Mouse (Mus musculus): ENCODE data around the gene Mc3r. TPM values are rescaled to one million over a fixed set of nuclear protein-coding genes. Genes with fewer than 3 reads are reported as not detected.

Mc3r gene
- polyA plus RNA-seq (2014; fragmentation: Nextera tagmentation; extraction: Ambion mirVana) = 0.13 TPM in 1 of 2 replicates, not detected in the other

GRCm38 (mm10) chr2:172248106-172248764 is at the start of gene Mc3r:
Gene Mc3r, plus strand, starts transcription at chr2:172248492.
- 13% methylated on average over 22 of the region's 22 CpGs for WGBS (ENCODE audit: insufficient replicate concordance)
- no peak within 1 kb of the TSS for H3K27ac ChIP-seq (ENCODE audit: low read depth, low read length)
- peaks cover 38% of the 10 kb centered on the region for H3K27me3 ChIP-seq (ENCODE audit: control insufficient read depth, insufficient read depth, low read length)
- peak within 1 kb of the TSS; percentile 22; the same call in 1 of the 2 replicates for H3K4me2 ChIP-seq
- no peaks in the 10 kb centered on the region for H3K36me3 ChIP-seq (ENCODE audit: control insufficient read depth, insufficient read depth, low read length)
- no peaks in the 10 kb centered on the region for H3K4me1 ChIP-seq (ENCODE audit: control insufficient read depth, insufficient read depth, low read length)
- H3K9ac ChIP-seq (ENCODE audit: low read depth, low read length) = no peak within 1 kb of the TSS
- H3K9me3 ChIP-seq (replicated peaks; ENCODE audit: control insufficient read depth, low read length) = no peaks in the 10 kb centered on the region
- no peak for ATAC-seq (replicated peaks; ENCODE audit: insufficient number of reproducible peaks, low FRiP score, low TSS enrichment)
- no peak within 1 kb of the TSS for H3K4me3 ChIP-seq (ENCODE audit: low read depth, low read length)

GRCm38 (mm10) chr2:172201998-172202780 is 46.1 kb upstream of the Mc3r start:
- no peak overlapping the region for H3K9ac ChIP-seq (ENCODE audit: low read depth, low read length)
- H3K4me2 ChIP-seq = no peak overlapping the region
- H3K27ac ChIP-seq (ENCODE audit: low read depth, low read length) = no peak overlapping the region
- H3K27me3 ChIP-seq (ENCODE audit: control insufficient read depth, insufficient read depth, low read length) = no peaks in the 10 kb centered on the region
- H3K4me1 ChIP-seq (ENCODE audit: control insufficient read depth, insufficient read depth, low read length) = no peaks in the 10 kb centered on the region
- no peak for ATAC-seq (replicated peaks; ENCODE audit: insufficient number of reproducible peaks, low FRiP score, low TSS enrichment)
- no peaks in the 10 kb centered on the region for H3K9me3 ChIP-seq (replicated peaks; ENCODE audit: control insufficient read depth, low read length)
- no peak overlapping the region for H3K4me3 ChIP-seq (ENCODE audit: low read depth, low read length)
- no peaks in the 10 kb centered on the region for H3K36me3 ChIP-seq (ENCODE audit: control insufficient read depth, insufficient read depth, low read length)
- WGBS (ENCODE audit: insufficient replicate concordance) = 85% methylated on average over 12 of the region's 13 CpGs

GRCm38 (mm10) chr2:172207003-172207402 is 41.3 kb upstream of the Mc3r start:
- Histone ChIP-seq H3K27me3 (ENCODE audit: control insufficient read depth, insufficient read depth, low read length) (no peaks in the 10 kb centered on the region), H3K36me3 (ENCODE audit: control insufficient read depth, insufficient read depth, low read length) (no peaks in the 10 kb centered on the region), H3K9ac (ENCODE audit: low read depth, low read length) (no peak overlapping the region), H3K4me2 (no peak overlapping the region), H3K27ac (ENCODE audit: low read depth, low read length) (no peak overlapping the region), H3K9me3 (replicated peaks; ENCODE audit: control insufficient read depth, low read length) (no peaks in the 10 kb centered on the region), H3K4me1 (ENCODE audit: control insufficient read depth, insufficient read depth, low read length) (no peaks in the 10 kb centered on the region), H3K4me3 (ENCODE audit: low read depth, low read length) (no peak overlapping the region)
- no peak for ATAC-seq (replicated peaks; ENCODE audit: insufficient number of reproducible peaks, low FRiP score, low TSS enrichment)
- 17% methylated on average over 11 of the region's 11 CpGs for whole genome bisulfite sequencing (ENCODE audit: insufficient replicate concordance)

- no peaks in the 10 kb centered on the region for H3K27me3 ChIP-seq (ENCODE audit: control insufficient read depth, insufficient read depth, low read length)
- no peak overlapping the region for H3K9ac ChIP-seq (ENCODE audit: low read depth, low read length)
- no peaks in the 10 kb centered on the region for H3K9me3 ChIP-seq (replicated peaks; ENCODE audit: control insufficient read depth, low read length)
- no peak for ATAC-seq (replicated peaks; ENCODE audit: insufficient number of reproducible peaks, low FRiP score, low TSS enrichment)
- H3K4me1 ChIP-seq (ENCODE audit: control insufficient read depth, insufficient read depth, low read length) = no peaks in the 10 kb centered on the region
- H3K27ac ChIP-seq (ENCODE audit: low read depth, low read length) = no peak overlapping the region
- H3K4me3 ChIP-seq (ENCODE audit: low read depth, low read length) = no peak overlapping the region
- 57% methylated on average over 8 of the region's 8 CpGs for WGBS (ENCODE audit: insufficient replicate concordance)
- no peak overlapping the region for H3K4me2 ChIP-seq
- no peaks in the 10 kb centered on the region for H3K36me3 ChIP-seq (ENCODE audit: control insufficient read depth, insufficient read depth, low read length)
These were observed 34.8 kb upstream of the Mc3r start for GRCm38 (mm10) chr2:172213480-172213879.

GRCm38 (mm10) chr2:172214336-172214735 is 34.0 kb upstream of the Mc3r start:
- Histone ChIP-seq H3K4me1 (ENCODE audit: control insufficient read depth, insufficient read depth, low read length) (no peaks in the 10 kb centered on the region), H3K27me3 (ENCODE audit: control insufficient read depth, insufficient read depth, low read length) (no peaks in the 10 kb centered on the region), H3K4me2 (no peak overlapping the region), H3K36me3 (ENCODE audit: control insufficient read depth, insufficient read depth, low read length) (no peaks in the 10 kb centered on the region), H3K27ac (ENCODE audit: low read depth, low read length) (no peak overlapping the region), H3K9ac (ENCODE audit: low read depth, low read length) (no peak overlapping the region), H3K4me3 (ENCODE audit: low read depth, low read length) (no peak overlapping the region), H3K9me3 (replicated peaks; ENCODE audit: control insufficient read depth, low read length) (no peaks in the 10 kb centered on the region)
- no peak for ATAC-seq (replicated peaks; ENCODE audit: insufficient number of reproducible peaks, low FRiP score, low TSS enrichment)
- 80% methylated on average over 5 of the region's 5 CpGs for WGBS (ENCODE audit: insufficient replicate concordance)

- ATAC-seq (replicated peaks; ENCODE audit: insufficient number of reproducible peaks, low FRiP score, low TSS enrichment) = no peak
- Histone ChIP-seq H3K27me3 (ENCODE audit: control insufficient read depth, insufficient read depth, low read length) (no peaks in the 10 kb centered on the region), H3K4me1 (ENCODE audit: control insufficient read depth, insufficient read depth, low read length) (no peaks in the 10 kb centered on the region), H3K9ac (ENCODE audit: low read depth, low read length) (no peak overlapping the region), H3K9me3 (replicated peaks; ENCODE audit: control insufficient read depth, low read length) (no peaks in the 10 kb centered on the region), H3K36me3 (ENCODE audit: control insufficient read depth, insufficient read depth, low read length) (no peaks in the 10 kb centered on the region), H3K27ac (ENCODE audit: low read depth, low read length) (no peak overlapping the region), H3K4me2 (no peak overlapping the region), H3K4me3 (ENCODE audit: low read depth, low read length) (no peak overlapping the region)
- 33% methylated on average over 11 of the region's 11 CpGs for WGBS (ENCODE audit: insufficient replicate concordance)
These were observed 32.7 kb upstream of the Mc3r start for GRCm38 (mm10) chr2:172215508-172216162.

GRCm38 (mm10) chr2:172216163-172216915 is 32.0 kb upstream of the Mc3r start:
- no peaks in the 10 kb centered on the region for H3K9me3 ChIP-seq (replicated peaks; ENCODE audit: control insufficient read depth, low read length)
- H3K27ac ChIP-seq (ENCODE audit: low read depth, low read length) = no peak overlapping the region
- H3K36me3 ChIP-seq (ENCODE audit: control insufficient read depth, insufficient read depth, low read length) = no peaks in the 10 kb centered on the region
- 53% methylated on average over 17 of the region's 17 CpGs for WGBS (ENCODE audit: insufficient replicate concordance)
- no peak for ATAC-seq (replicated peaks; ENCODE audit: insufficient number of reproducible peaks, low FRiP score, low TSS enrichment)
- no peak overlapping the region for H3K9ac ChIP-seq (ENCODE audit: low read depth, low read length)
- no peaks in the 10 kb centered on the region for H3K27me3 ChIP-seq (ENCODE audit: control insufficient read depth, insufficient read depth, low read length)
- H3K4me1 ChIP-seq (ENCODE audit: control insufficient read depth, insufficient read depth, low read length) = no peaks in the 10 kb centered on the region
- H3K4me3 ChIP-seq (ENCODE audit: low read depth, low read length) = no peak overlapping the region
- H3K4me2 ChIP-seq = no peak overlapping the region

GRCm38 (mm10) chr2:172217886-172218285 is 30.4 kb upstream of the Mc3r start:
- H3K27me3 ChIP-seq (ENCODE audit: control insufficient read depth, insufficient read depth, low read length) = peaks cover 3% of the 10 kb centered on the region; the same call in 1 of the 2 replicates
- H3K4me1 ChIP-seq (ENCODE audit: control insufficient read depth, insufficient read depth, low read length) = no peaks in the 10 kb centered on the region
- ATAC-seq (replicated peaks; ENCODE audit: insufficient number of reproducible peaks, low FRiP score, low TSS enrichment) = no peak
- H3K9ac ChIP-seq (ENCODE audit: low read depth, low read length) = no peak overlapping the region
- H3K27ac ChIP-seq (ENCODE audit: low read depth, low read length) = no peak overlapping the region
- no peaks in the 10 kb centered on the region for H3K36me3 ChIP-seq (ENCODE audit: control insufficient read depth, insufficient read depth, low read length)
- H3K4me3 ChIP-seq (ENCODE audit: low read depth, low read length) = no peak overlapping the region
- WGBS (ENCODE audit: insufficient replicate concordance) = 52% methylated on average over 7 of the region's 8 CpGs
- no peaks in the 10 kb centered on the region for H3K9me3 ChIP-seq (replicated peaks; ENCODE audit: control insufficient read depth, low read length)
- H3K4me2 ChIP-seq = no peak overlapping the region

Measured in heart, embryonic 11.5 days (tissue).